Mouse (Mus musculus): ENCODE measurements around the gene Cplx3.

The Cplx3 gene

GRCm38 (mm10) chr9:57606139-57606851 lies at the start of gene Cplx3:
Gene Cplx3 (minus strand): TSS chr9:57606281.
- DNase-seq = peak; percentile 43

DNA sequence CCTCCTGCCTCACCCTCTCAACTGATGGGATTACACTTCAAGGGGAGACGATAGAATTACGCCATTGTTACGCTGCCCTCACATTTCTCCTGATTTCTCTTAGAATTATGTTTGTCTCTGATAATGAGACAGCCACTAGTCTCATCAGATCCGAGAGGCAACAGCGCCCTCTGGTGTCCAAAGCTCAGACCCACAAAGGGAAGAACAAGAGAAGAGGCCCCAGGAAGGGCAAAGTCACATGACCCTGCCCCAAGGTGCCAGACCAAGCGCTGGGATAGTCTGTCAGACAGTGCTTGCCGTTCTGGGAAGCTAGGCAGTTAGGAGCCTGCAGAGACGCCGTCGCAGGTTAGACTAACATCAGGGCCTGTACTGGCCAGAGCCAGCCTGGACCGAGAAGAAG lies 49.7 kb upstream of the Cplx3 start:
- DNase-seq = peak; percentile 97

- DNase-seq = no peak
Observed at GRCm38 (mm10) chr9:57654966-57655365, 48.9 kb upstream of the Cplx3 start.

DNA sequence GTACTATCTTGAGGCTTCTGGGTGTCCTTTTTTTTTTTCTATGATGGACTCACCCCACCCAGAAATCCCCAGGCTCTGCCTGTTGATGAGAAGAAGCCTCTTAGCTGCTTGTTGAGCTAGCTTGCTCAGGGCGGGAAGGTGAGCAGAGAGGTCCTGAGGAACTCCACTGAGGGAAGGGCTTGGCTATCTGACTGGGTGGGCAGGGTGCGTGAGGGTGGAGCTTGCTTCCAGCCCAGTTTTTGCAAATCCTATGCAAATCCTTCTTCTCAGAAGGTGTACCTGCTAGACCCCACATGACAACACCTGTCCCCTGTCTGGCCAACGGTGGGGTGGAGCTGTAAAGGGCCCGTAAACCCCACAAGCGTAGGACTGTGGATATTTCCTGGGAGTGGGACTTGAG lies 47.2 kb upstream of the Cplx3 start, which contains the start of gene Csk:
Csk (minus strand) TSS at position 349 of the 400 bp plus-strand sequence.
- no peak for DNase-seq

DNA sequence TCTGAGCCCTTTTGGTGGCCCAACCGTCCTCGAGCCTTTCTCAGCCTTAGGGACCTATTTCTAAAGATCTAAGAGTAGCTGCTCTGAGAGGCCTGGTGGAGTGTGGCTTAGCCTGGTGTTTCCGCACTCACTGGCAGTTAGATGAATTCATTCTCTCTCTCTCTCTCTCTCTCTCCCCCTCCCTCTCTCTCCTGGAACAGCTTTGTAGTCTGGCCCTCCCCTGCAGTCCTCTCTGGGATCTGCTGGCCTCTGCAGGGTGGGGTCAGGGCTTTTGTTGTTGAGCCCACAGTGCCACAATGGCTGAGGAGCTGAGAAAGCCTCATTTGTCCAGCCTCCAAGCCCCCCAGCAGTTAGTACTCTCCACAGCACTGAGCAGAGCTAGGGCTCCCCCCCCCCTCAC lies 46.8 kb upstream of the Cplx3 start:
- DNase-seq = no peak

- DNase-seq = no peak
Observed at GRCm38 (mm10) chr9:57652351-57652750, 46.3 kb upstream of the Cplx3 start.

DNA sequence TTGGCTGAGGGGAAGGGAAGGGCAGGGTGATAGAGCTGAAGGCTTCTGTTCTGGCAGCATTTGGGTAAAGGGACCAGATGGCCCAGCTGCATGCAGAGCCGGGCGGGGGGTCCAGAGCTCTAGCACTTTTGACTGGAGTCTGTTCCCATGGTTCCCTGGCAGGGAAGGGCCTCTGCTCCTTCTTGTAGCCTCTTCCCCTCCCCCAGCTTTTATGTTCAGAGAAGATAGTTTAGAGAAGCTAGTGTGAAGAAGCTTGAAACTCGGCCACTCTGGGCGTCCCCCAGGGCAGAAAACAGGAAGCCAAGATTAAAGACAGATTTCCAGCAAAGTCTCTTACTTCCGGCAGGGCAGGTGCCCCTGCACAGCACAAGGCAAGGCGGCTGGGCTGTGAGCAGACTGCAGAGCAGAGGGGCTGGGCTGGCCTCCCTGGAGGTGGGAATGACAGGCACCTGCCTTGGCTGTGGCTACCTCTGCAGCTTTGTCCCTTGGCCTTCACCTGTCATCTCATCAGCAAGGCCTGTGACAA lies 44.8 kb upstream of the Cplx3 start:
- DNase-seq = peak; percentile 65

DNA sequence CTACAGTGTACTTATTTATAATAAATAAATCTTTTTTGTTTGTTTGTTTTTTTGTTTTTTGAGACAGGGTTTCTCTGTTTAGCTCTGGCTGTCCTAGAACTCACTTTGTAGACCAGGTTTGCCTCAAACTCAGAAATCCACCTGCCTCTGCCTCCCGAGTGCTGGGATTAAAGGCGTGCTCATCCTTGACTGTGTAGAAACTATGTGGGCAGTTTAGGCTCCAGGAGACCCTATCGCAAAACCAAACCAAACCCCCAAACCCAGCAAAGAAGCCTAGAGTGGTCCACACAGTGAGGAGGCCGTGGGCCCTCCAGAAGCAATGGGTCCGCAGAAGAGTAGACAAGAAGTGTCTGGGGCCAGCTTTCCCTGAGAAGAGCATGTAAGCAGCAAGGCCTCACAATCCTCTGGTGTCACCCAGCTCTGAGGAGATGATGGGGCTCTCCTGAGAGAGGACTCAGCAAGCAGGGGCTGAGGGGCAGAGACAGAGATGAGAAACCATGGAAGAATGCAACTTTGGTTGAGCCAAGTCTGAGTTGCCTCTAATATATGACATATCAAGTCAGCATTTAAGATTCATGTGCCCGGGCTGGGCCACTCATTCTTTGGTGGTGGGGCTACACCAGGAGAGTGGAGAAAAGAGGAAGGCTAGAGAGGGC lies 44.2 kb upstream of the Cplx3 start:
- no peak for DNase-seq

DNA sequence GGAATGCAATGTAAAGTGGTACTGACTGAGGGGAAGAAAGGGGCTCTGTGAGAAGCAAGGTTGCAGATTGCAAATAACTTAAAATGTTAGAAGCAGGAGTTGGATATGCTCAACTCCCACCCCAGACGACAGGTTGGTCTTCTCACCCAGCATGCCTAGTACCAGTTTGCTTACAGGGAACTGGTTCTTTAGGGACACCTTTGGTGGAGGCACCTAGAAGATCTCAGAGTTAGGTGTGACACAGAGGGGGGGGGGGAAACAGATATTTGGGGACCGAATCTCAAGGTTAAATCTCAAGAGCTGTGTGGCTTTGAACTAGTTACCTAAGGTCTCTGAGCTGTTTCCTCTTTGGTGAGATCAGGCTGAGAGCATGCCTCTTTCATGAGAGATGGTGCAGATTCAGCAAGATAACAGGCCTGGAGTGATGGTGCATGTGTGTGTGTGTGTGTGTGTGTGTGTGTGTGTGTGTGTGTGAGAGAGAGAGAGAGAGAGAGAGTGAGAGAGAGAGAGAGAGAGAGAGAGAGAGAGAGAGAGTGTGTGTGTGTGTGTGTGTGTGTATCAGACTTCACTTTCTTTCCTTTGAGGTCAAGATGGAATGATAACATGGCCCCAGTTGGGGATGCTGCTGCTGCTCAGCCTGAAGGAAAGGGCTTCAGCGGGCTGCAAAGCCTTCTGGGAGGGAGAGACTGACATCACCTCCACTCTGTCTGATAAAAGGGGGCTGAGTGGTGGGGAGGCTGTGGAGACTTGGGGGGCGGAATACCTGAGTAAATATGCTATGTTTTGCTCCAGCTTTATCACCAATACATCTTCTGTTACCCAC lies 41.4 kb upstream of the Cplx3 start:
- DNase-seq = no peak

GRCm38 (mm10) chr9:57646551-57647103 lies 40.5 kb upstream of the Cplx3 start:
- DNase-seq = peak; percentile 67

DNA sequence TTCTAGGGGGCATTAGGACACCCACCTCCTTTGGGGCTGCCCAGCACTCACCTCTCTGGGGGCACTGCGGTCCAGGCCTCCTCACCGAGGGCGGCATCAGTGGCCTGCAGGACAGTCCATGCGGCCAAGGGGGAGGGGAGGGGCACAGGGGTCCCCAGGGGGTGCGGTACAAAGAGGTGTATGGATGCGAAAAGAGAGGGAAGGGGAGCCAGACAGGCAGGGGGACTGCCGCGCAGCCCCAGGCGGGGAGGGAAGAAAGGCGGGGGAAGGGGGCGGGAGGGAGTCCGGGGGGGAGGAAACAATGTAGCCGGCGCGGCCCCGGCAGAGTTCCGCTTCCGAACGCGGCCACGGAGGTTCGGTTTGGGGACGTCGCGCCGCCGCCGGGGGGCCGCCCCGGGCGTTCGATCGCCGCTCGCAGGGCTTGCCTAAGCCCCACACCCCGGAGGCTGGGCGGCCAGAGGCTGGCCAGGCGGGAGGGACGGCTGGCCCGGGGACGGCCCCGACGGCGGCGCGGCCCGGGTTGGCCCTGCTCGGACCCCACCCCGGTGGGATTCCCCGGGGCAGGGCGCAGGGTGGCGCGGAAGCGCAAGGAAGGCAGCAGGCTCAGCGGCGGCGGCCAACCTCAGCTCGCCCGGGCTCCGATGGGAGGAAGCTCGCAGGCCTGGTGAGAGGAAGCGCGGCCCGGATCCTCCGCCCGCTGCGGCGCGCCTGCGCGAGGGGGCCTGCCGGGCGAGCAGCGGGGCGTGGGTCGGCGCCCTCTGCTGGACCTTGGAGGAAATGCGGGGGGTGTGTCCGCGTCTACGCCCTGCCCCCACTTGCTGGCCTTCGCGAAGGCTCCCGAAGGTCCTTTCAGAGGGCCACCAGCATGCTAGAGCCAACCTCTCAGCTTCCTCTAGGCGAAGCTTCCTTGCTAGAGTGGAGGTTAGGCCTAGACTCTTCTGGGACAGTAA lies 39.1 kb upstream of the Cplx3 start:
- peak; percentile 93 for DNase-seq

GRCm38 (mm10) chr9:57644442-57644943 lies 38.4 kb upstream of the Cplx3 start:
- peak; percentile 43 for DNase-seq

DNA sequence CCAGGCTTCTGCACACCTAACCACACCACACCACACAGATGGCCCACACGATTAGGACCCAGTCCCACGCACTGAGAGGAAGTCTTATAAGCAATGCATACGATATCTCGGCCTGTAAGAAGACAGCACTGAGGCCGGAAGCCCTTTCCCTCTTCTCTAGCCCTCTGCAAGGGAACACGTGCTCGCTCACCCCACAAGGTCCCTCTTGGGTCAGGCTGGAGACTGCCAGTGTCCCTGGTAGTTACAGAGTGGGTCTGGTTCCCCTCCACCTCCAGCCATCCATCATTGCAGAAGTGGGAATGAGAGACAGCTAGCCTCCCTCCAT lies 37.7 kb upstream of the Cplx3 start:
- DNase-seq = peak; percentile 58

GRCm38 (mm10) chr9:57643169-57643855 lies 37.2 kb upstream of the Cplx3 start:
- DNase-seq = peak; percentile 34

- no peak for DNase-seq
Observed at GRCm38 (mm10) chr9:57641775-57642550, 35.9 kb upstream of the Cplx3 start.

- DNase-seq = peak; percentile 36
Observed at GRCm38 (mm10) chr9:57641022-57641421, 34.9 kb upstream of the Cplx3 start.

GRCm38 (mm10) chr9:57640384-57640783 lies 34.3 kb upstream of the Cplx3 start:
- DNase-seq = peak; percentile 93

- DNase-seq = peak; percentile 37
Observed at GRCm38 (mm10) chr9:57639661-57640328, 33.7 kb upstream of the Cplx3 start.

DNA sequence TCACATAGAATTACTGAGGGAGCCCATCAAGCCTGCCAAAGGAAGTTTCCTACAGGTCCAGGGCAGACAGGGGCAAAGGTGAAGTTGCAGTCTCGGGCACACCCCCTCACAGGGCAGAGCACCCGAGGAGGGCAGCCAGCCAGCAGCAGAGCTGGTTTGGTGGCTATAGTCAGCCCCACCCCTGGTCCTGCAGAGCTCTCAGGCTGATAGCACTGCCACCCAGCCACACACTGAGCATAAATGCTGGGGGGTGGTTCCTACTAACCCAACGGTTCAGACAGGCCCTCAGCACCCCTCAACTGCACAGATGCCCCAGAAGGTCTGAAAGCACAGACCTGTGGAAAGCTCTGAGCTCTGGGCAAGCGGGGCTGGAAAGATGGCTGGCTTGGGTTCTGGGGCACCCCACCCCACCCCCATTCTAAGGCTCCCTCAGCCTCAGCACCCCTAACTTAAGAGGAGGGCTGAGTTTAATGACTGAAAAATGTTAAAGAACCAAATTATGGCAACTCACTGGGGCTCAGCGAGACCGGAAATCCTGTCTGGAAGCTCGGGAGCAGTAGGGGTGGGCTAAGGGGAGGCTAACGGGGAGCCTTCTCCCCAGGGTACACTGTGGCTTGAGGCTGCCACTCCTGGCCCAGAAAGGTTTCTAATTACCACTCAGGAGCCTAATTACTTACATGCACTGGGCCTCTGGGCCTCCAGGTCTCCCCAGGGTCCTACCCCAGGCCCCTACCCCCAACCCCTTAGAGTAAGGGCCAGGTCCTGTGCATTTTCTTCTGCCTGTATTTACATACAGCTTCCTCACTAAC lies 32.8 kb upstream of the Cplx3 start:
- DNase-seq = peak; percentile 87
